Mouse (Mus musculus) MEL (cell line): ENCODE results near the gene Tcf7l2. TPM values are rescaled to one million over a fixed set of nuclear protein-coding genes. Genes with fewer than 3 reads are reported as not detected.

Source experiments
- DNase-seq: peaks from one replicate; pipeline ENCODE4 v3.0.0; 2011; ENCODE audit warnings: low read depth, low spot score
- H3K27ac ChIP-seq: 2 replicates; pipeline ENCODE4 v1.5.1; 2012; ENCODE audit warnings: low read depth, mild to moderate bottlenecking, control low read depth, low read length, moderate library complexity; ENCODE audit not compliant: control insufficient read depth
- H3K27me3 ChIP-seq, 2 experiments: fragments of 150-350 bp in 1 of 2; sonication (generic) in 1 of 2; 2 replicates each; pipeline ENCODE4 v1.6.1; 2012; ENCODE audit warnings: low read length in 2 of 2, mild to moderate bottlenecking in 2 of 2, improper control_type of control experiment in 1 of 2, moderate library complexity in 1 of 2; ENCODE audit not compliant: insufficient read depth in 2 of 2, control insufficient read depth in 1 of 2
- H3K36me3 ChIP-seq, 2 experiments: 2 replicates each; pipeline ENCODE4 v1.6.1; 2012 to 2014; ENCODE audit warnings: low read length in 2 of 2, improper control_type of control experiment in 1 of 2, inconsistent platforms in 1 of 2, mild to moderate bottlenecking in 1 of 2; ENCODE audit not compliant: insufficient read depth in 2 of 2, control insufficient read depth in 1 of 2
- H3K4me1 ChIP-seq, 2 experiments: fragments of 150-350 bp in 1 of 2; sonication (generic) in 1 of 2; 2 replicates each; pipeline ENCODE4 v1.6.1; 2012; ENCODE audit warnings: low read length in 2 of 2, improper control_type of control experiment in 1 of 2, mild to moderate bottlenecking in 1 of 2; ENCODE audit not compliant: insufficient read depth in 2 of 2, control insufficient read depth in 1 of 2
- H3K4me3 ChIP-seq, 2 experiments: fragments of 150-350 bp in 1 of 2; sonication (generic) in 1 of 2; 2 replicates each; pipeline ENCODE4 v1.5.1; 2012; ENCODE audit warnings: low read depth in 2 of 2, low read length in 2 of 2, mild to moderate bottlenecking in 2 of 2, moderate library complexity in 2 of 2, control low read depth in 1 of 2, improper control_type of control experiment in 1 of 2; ENCODE audit not compliant: control insufficient read depth in 1 of 2, insufficient read depth in 1 of 2
- H3K79me2 ChIP-seq: 2 replicates; pipeline ENCODE4 v1.6.1; 2012; ENCODE audit warnings: mild to moderate bottlenecking, low read length, moderate library complexity; ENCODE audit not compliant: control insufficient read depth, poor library complexity, insufficient read depth
- H3K9ac ChIP-seq: 2 replicates; pipeline ENCODE4 v1.6.1; 2012; ENCODE audit warnings: low read depth, mild to moderate bottlenecking, control low read depth, low read length, moderate library complexity; ENCODE audit not compliant: control insufficient read depth, poor library complexity, severe bottlenecking
- H3K9me3 ChIP-seq: fragments of 150-350 bp; sonication (generic); replicated peaks from 2 replicates; pipeline ENCODE4 v1.6.1; 2012; ENCODE audit warnings: mild to moderate bottlenecking, low read length, improper control_type of control experiment, moderate library complexity; ENCODE audit not compliant: insufficient read depth
- BHLHE40 ChIP-seq: IDR thresholded peaks from 2 replicates; pipeline ENCODE4 v1.6.1; 2012; ENCODE audit warnings: low read depth, mild to moderate bottlenecking, inconsistent platforms, low read length, improper control_type of control experiment, borderline replicate concordance
- E2F4 ChIP-seq: IDR thresholded peaks from 2 replicates; pipeline ENCODE4 v1.6.1; 2011; ENCODE audit warnings: low read depth, low read length, improper control_type of control experiment, borderline replicate concordance
- EP300 ChIP-seq, 2 experiments: IDR thresholded peaks; 2 replicates each; pipeline ENCODE4 v1.6.1; 2011; ENCODE audit warnings: improper control_type of control experiment in 2 of 2, low read length in 2 of 2, low read depth in 1 of 2, mild to moderate bottlenecking in 1 of 2
- ETS1 ChIP-seq: IDR thresholded peaks from 2 replicates; pipeline ENCODE4 v1.6.1; 2012; ENCODE audit warnings: low read depth, mild to moderate bottlenecking, inconsistent platforms, low read length, improper control_type of control experiment, moderate library complexity
- MAFK ChIP-seq: IDR thresholded peaks from 2 replicates; pipeline ENCODE4 v1.6.1; 2011; ENCODE audit warnings: low read depth, mild to moderate bottlenecking, low read length, improper control_type of control experiment, borderline replicate concordance
- MAX ChIP-seq: IDR thresholded peaks from 2 replicates; pipeline ENCODE4 v1.6.1; 2011; ENCODE audit warnings: low read length, improper control_type of control experiment
- MYC ChIP-seq: IDR thresholded peaks from 2 replicates; pipeline ENCODE4 v1.6.1; 2011; ENCODE audit warnings: low read depth, mild to moderate bottlenecking, low read length, improper control_type of control experiment, moderate library complexity
- NRF1 ChIP-seq: IDR thresholded peaks from 2 replicates; pipeline ENCODE4 v1.6.1; 2014; ENCODE audit warnings: low read depth, mild to moderate bottlenecking, inconsistent platforms, low read length, improper control_type of control experiment, moderate library complexity; ENCODE audit not compliant: poor library complexity, insufficient read depth, severe bottlenecking
- POLR2AphosphoS5 ChIP-seq: IDR thresholded peaks from 2 replicates; pipeline ENCODE4 v1.6.1; 2012; ENCODE audit warnings: low read depth, borderline replicate concordance, mild to moderate bottlenecking, inconsistent platforms, low read length, moderate library complexity, mixed read lengths
- RCOR1 ChIP-seq: IDR thresholded peaks from 2 replicates; pipeline ENCODE4 v1.6.1; 2012; ENCODE audit warnings: low read depth, mild to moderate bottlenecking, inconsistent platforms, low read length, improper control_type of control experiment
- SIN3A ChIP-seq: IDR thresholded peaks from 2 replicates; pipeline ENCODE4 v1.6.1; 2012; ENCODE audit warnings: low read length, improper control_type of control experiment, inconsistent platforms
- TCF12 ChIP-seq: IDR thresholded peaks from 2 replicates; pipeline ENCODE4 v1.6.1; 2014; ENCODE audit warnings: low read depth, mild to moderate bottlenecking, inconsistent platforms, low read length, improper control_type of control experiment, moderate library complexity
- USF1 ChIP-seq: IDR thresholded peaks from 2 replicates; pipeline ENCODE4 v1.6.1; 2014; ENCODE audit warnings: low read depth, mild to moderate bottlenecking, inconsistent platforms, low read length, improper control_type of control experiment, moderate library complexity
- USF2 ChIP-seq, 2 experiments: IDR thresholded peaks; 2 replicates each; pipeline ENCODE4 v1.6.1; 2011 to 2012; ENCODE audit warnings: improper control_type of control experiment in 2 of 2, low read length in 2 of 2, borderline replicate concordance in 1 of 2, inconsistent platforms in 1 of 2, low read depth in 1 of 2, mild to moderate bottlenecking in 1 of 2; ENCODE audit not compliant: insufficient read depth in 1 of 2
- ZMIZ1 ChIP-seq: IDR thresholded peaks from 2 replicates; pipeline ENCODE4 v1.6.1; 2012; ENCODE audit warnings: low read depth, mild to moderate bottlenecking, inconsistent platforms, low read length, improper control_type of control experiment, moderate library complexity
- polyA plus RNA-seq, 2 experiments: library from polyadenylated mRNA; stranded (reverse) in 1 of 2; unstranded in 1 of 2; fragments of >175 nt in 1 of 2; fragments of >200 nt in 1 of 2; gene quantifications; 2 replicates each; pipeline versions ENCODE4 v1.2.1 to v1.2.4; 2012; ENCODE audit warnings: low replicate concordance in 2 of 2, low read depth in 1 of 2; ENCODE audit not compliant: insufficient read length in 2 of 2, insufficient read depth in 1 of 2, missing spikeins in 1 of 2
- total RNA-seq: library from RNA; depleted of rRNA; stranded (reverse); fragments of 300-350 nt; gene quantifications from 2 replicates; pipeline ENCODE4 v1.2.3, GENCODE M21; 2012

The Tcf7l2 gene
- total and polyA plus RNA-seq, 3 experiments = 0.65 to 12.8 TPM; not detected in 1

DNA sequence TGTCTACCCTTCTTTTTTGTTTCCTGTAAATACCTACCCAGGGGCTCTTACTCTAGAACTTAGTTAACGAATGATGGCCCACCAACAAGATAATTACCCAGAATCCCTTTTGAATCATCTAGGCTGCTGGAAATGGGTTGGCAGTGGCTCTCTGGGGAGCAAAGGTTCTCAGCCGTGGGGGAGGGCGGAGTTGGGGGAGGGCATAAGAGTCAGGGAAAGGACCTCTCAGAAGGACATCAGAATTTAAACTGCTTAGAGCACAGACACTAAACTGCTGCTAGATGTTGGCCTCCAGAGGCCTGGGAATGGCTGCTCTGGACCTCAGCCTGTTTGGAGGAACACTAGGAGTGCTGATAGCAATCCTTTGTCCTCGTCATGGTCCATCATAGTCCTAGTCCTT lies 105.4 kb downstream of the Tcf7l2 start:
- no peak for DNase-seq
- Histone ChIP-seq H3K9me3 (no peaks in the 10 kb centered on the region), H3K9ac (no peak overlapping the region), H3K4me3 (no peak overlapping the region), H3K27ac (no peak overlapping the region), H3K27me3 (no peaks in the 10 kb centered on the region), H3K36me3 (no peaks in the 10 kb centered on the region)
- no peak for TF ChIP-seq MYC
- no peak for TF ChIP-seq MAX
- no peak for TF ChIP-seq USF1
- TF ChIP-seq USF2 (IDR thresholded peaks at IDR 0.05; ENCODE audit: borderline replicate concordance in 1 of 2, insufficient read depth in 1 of 2, low read depth in 1 of 2, low read length in 2 of 2) = no peak
- TF ChIP-seq ZMIZ1 = no peak
- no peak for TF ChIP-seq ETS1
- TF ChIP-seq, all 39 proteins: peak for 0
- Histone ChIP-seq H3K4me1 (peaks cover 0 to 11% of the 10 kb centered on the region in 2 experiments; a peak in 3 of 4 replicates), H3K79me2 (no peaks in the 10 kb centered on the region)

- H3K9ac ChIP-seq = no peak overlapping the region
- no peak overlapping the region for H3K27ac ChIP-seq
- H3K4me1 ChIP-seq = peaks cover 17 to 21% of the 10 kb centered on the region in 2 experiments
- TF ChIP-seq EP300 (IDR thresholded peaks at IDR 0.05; ENCODE audit: low read depth in 1 of 2, low read length in 2 of 2) = peak in 1 of 2 experiments; percentile 30; a peak in 1 of 4 replicates
- TF ChIP-seq ETS1 = peak; percentile 53; the same call in 1 of the 2 replicates
- TF ChIP-seq TCF12 = 0 out of 2 replicates have a peak, but pooled peaks have one; percentile 22
- TF ChIP-seq POLR2AphosphoS5 = no peak
- H3K79me2 ChIP-seq = no peaks in the 10 kb centered on the region
- peak; percentile 44 for DNase-seq
- no peak overlapping the region for H3K4me3 ChIP-seq
- H3K27me3 ChIP-seq = no peaks in the 10 kb centered on the region
- H3K9me3 ChIP-seq = no peaks in the 10 kb centered on the region
- peaks cover 0 to 9% of the 10 kb centered on the region in 2 experiments; a peak in 2 of 4 replicates for H3K36me3 ChIP-seq
Observed at GRCm38 (mm10) chr19:55850402-55851078, 108.9 kb downstream of the Tcf7l2 start.

DNA sequence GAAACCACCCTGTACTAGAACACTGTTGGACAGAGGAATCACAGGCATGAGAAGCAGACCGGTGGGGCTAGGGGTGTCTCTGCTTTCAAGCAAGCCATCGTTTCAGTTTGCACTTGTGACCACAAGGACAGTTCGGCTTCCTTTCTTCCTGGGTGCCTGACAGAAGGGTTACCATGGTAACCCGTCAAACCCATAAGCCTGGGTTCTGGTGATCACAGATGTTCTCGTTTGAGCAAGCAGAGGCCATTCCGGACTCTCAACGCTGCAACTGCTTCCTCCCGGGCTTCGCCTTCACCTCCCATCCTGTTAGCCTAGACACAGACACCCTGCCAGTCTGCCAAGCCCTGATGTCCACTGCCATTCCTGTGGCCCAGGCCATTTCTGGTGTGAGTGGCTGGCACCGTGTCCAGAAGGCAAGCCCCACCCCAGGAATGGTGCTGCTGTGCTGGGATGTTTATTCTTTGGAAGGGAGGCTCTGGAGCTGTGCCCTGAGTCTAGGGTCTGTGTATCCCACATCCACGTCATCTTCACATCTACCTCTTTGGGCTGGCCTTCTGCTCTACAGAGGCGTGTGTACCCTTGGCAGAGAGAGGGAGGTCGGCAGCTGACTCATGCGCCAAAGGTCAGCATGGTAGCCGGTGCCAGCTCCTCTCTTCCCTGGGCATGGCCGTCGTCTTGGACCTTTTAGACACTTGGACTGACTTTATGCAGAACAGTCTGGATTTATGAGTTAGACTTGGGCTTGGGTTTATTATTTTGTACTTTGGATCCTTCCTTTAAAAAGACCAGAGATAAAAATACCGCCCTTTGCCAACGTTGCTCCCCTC lies 110.1 kb downstream of the Tcf7l2 start:
- no peaks in the 10 kb centered on the region for H3K79me2 ChIP-seq
- peaks cover 21 to 24% of the 10 kb centered on the region in 2 experiments for H3K4me1 ChIP-seq
- no peak for DNase-seq
- TF ChIP-seq SIN3A = no peak
- no peak for TF ChIP-seq BHLHE40
- TF ChIP-seq RCOR1 = no peak
- TF ChIP-seq USF2 (IDR thresholded peaks at IDR 0.05; ENCODE audit: borderline replicate concordance in 1 of 2, insufficient read depth in 1 of 2, low read depth in 1 of 2, low read length in 2 of 2) = no peak
- no peak for TF ChIP-seq NRF1
- no peak for TF ChIP-seq E2F4
- TF ChIP-seq EP300 (IDR thresholded peaks at IDR 0.05; ENCODE audit: low read depth in 1 of 2, low read length in 2 of 2) = no peak
- TF ChIP-seq MYC = no peak
- no peak for TF ChIP-seq MAFK
- no peak for TF ChIP-seq ZMIZ1
- no peaks in the 10 kb centered on the region for H3K9me3 ChIP-seq
- no peak overlapping the region for H3K9ac ChIP-seq
- no peak overlapping the region for H3K4me3 ChIP-seq
- no peaks in the 10 kb centered on the region for H3K27me3 ChIP-seq
- peaks cover 0 to 9% of the 10 kb centered on the region in 2 experiments; a peak in 2 of 4 replicates for H3K36me3 ChIP-seq
- H3K27ac ChIP-seq = no peak overlapping the region
